Mouse (Mus musculus) lung, postnatal 0 days (tissue): ENCODE data around the gene Tmem150c. TPM values are rescaled to one million over a fixed set of nuclear protein-coding genes. Genes with fewer than 3 reads are reported as not detected.

Source experiments
- ATAC-seq: fragments of 200-750 bp; cut with Nextera tagmentation; 2 replicates; pipeline ENCODE4 v1.8.0; 2017; ENCODE audit warnings: moderate library complexity
- DNase-seq: peaks from one replicate; pipeline ENCODE4 v3.0.0-alpha.2; 2016; ENCODE audit warnings: low spot score
- H3K27ac ChIP-seq: fragments of 300-500 bp; sonication (generic); 2 replicates; pipeline ENCODE4 v1.5.1; 2014; ENCODE audit warnings: antibody characterized with exemption, mild to moderate bottlenecking, low read length, mixed read lengths
- H3K27me3 ChIP-seq: fragments of 300-500 bp; sonication (generic); replicated peaks from 2 replicates; pipeline ENCODE4 v1.6.1; 2014; ENCODE audit warnings: low read length, mixed read lengths; ENCODE audit not compliant: insufficient read depth
- H3K36me3 ChIP-seq: fragments of 300-500 bp; sonication (generic); 2 replicates; pipeline ENCODE4 v1.6.1; 2014; ENCODE audit warnings: low read length, mixed read lengths; ENCODE audit not compliant: insufficient read depth
- H3K4me1 ChIP-seq: fragments of 300-500 bp; sonication (generic); 2 replicates; pipeline ENCODE4 v1.6.1; 2014; ENCODE audit warnings: antibody characterized with exemption, low read depth, low read length, mixed read lengths; ENCODE audit not compliant: insufficient read depth
- H3K4me2 ChIP-seq: fragments of 300-500 bp; sonication (generic); replicated peaks from 2 replicates; pipeline ENCODE4 v1.6.1; 2014; ENCODE audit warnings: low read depth, mild to moderate bottlenecking, low read length, moderate library complexity, mixed read lengths
- H3K4me3 ChIP-seq: fragments of 300-500 bp; sonication (generic); 2 replicates; pipeline ENCODE4 v1.5.1; 2014; ENCODE audit warnings: low read depth, low read length
- H3K9ac ChIP-seq: fragments of 300-500 bp; sonication (generic); replicated peaks from 2 replicates; pipeline ENCODE4 v1.6.1; 2014; ENCODE audit warnings: low read depth, mild to moderate bottlenecking
- H3K9me3 ChIP-seq: fragments of 300-500 bp; sonication (generic); 2 replicates; pipeline ENCODE4 v1.6.1; 2016; ENCODE audit warnings: low read length, mixed read lengths
- CTCF ChIP-seq: IDR thresholded peaks from 2 replicates; pipeline ENCODE4 v1.5.1; 2016; ENCODE audit warnings: antibody characterized with exemption, mild to moderate bottlenecking
- EP300 ChIP-seq: IDR thresholded peaks from 2 replicates; pipeline ENCODE4 v1.6.1; 2016; ENCODE audit warnings: antibody characterized with exemption, mild to moderate bottlenecking, control low read depth
- WGBS: fragments of 180-500 bp; shearing (Covaris S2); extraction: QIAGEN DNeasy Blood & Tissue Kit; methylation state at CpG from one replicate; pipeline ENCODE4 v1.1.7; 2014; 5-methylcytosine and 5-hydroxymethylcytosine counted together
- polyA plus RNA-seq: library from polyadenylated mRNA; unstranded; fragments of >200 nt; fragmentation: Nextera tagmentation; extraction: Ambion mirVana; gene quantifications from 2 replicates; pipeline ENCODE4 v1.2.1, GENCODE M21; 2015

The Tmem150c gene
- polyA plus RNA-seq, 1 experiment from 2014 or later: 5.4 TPM

GRCm38 (mm10) chr5:100177547-100177946 lies 17.9 kb upstream of the Tmem150c start:
- H3K27me3 ChIP-seq: no peaks in the 10 kb centered on the region
- H3K36me3 ChIP-seq: no peaks in the 10 kb centered on the region
- H3K4me2 ChIP-seq: no peak overlapping the region
- 63% methylated on average over 3 of the region's 5 CpGs for WGBS
- no peak for TF ChIP-seq EP300
- no peak for TF ChIP-seq CTCF
- ATAC-seq: no peak
- DNase-seq: no peak
- H3K27ac ChIP-seq: no peak overlapping the region
- no peak overlapping the region for H3K9ac ChIP-seq
- no peaks in the 10 kb centered on the region for H3K4me1 ChIP-seq
- no peak overlapping the region for H3K4me3 ChIP-seq
- H3K9me3 ChIP-seq: no peaks in the 10 kb centered on the region

DNA sequence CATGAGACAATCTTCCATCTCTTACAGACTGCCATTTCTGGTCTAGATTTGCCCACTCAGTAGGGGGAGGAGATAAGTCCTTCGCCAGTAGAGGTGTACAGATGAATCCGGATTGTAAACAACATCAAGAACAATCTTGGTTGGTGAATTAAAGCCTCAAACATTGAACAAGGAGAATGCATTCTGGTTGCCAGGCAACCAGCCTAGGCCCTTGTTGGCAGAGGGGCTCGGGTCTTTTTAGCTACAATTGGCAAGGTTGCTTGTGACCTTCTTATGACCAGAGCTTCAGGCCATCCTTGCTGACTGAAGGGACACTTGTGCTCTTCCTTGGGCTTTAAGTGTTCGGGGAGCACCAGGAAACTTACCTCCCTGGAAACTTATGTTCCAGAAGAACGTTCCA lies 16.5 kb upstream of the Tmem150c start:
- H3K27me3 ChIP-seq: no peaks in the 10 kb centered on the region
- H3K36me3 ChIP-seq: no peaks in the 10 kb centered on the region
- no peaks in the 10 kb centered on the region for H3K9me3 ChIP-seq
- H3K27ac ChIP-seq: no peak overlapping the region
- no peak overlapping the region for H3K9ac ChIP-seq
- ATAC-seq (no peak), DNase-seq (no peak)
- 67% methylated on average over 5 of the region's 5 CpGs for WGBS
- H3K4me2 ChIP-seq: no peak overlapping the region
- H3K4me3 ChIP-seq: no peak overlapping the region
- TF ChIP-seq EP300 (no peak), CTCF (no peak)
- H3K4me1 ChIP-seq: no peaks in the 10 kb centered on the region

DNA sequence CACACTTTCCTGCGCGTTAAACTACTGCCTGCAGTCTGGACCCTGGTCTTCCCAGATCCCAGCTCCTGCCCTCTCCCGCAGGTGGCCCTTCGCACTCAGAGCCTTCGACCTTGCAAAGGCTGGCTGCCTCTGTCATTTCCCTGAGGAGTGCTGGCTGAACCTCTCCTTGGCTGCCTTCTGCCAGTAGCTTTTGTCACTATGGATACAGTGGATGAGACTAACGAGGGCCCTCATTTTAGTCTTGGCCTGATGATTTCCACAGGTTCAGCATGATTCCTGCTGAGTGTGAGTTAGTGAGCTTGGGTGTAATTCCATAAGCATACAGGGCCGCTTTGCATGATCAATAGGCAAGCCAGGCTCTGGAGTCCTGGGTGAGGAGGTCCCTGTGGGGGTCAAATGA lies 16.0 kb upstream of the Tmem150c start:
- Histone ChIP-seq H3K36me3 (no peaks in the 10 kb centered on the region), H3K4me2 (no peak overlapping the region), H3K9ac (no peak overlapping the region), H3K4me1 (no peaks in the 10 kb centered on the region), H3K9me3 (no peaks in the 10 kb centered on the region), H3K4me3 (no peak overlapping the region), H3K27me3 (no peaks in the 10 kb centered on the region), H3K27ac (no peak overlapping the region)
- ATAC-seq: no peak
- TF ChIP-seq CTCF (no peak), EP300 (no peak)
- no peak for DNase-seq
- 80% methylated on average over 7 of the region's 7 CpGs for WGBS

DNA sequence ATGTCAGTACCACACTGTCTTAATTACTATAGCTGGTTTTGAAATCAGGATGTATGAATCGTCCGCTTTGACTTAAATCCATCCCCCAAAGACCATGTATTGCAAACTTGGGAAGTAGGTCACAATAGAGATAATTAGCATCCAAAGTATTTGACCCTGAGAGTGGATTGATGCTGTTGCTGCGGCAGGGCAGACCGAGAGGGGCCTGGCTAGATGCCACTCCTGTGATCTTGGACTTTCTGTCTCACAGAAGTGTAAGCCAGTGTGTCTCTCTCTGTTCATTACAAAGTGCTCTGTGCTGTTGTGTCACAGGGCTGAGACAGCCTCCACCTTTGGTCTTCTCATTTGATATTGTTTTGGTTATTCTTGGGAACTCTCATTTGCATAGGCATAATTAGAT lies 12.5 kb upstream of the Tmem150c start:
- no peak for TF ChIP-seq EP300
- TF ChIP-seq CTCF: no peak
- H3K9me3 ChIP-seq: no peaks in the 10 kb centered on the region
- H3K27me3 ChIP-seq: no peaks in the 10 kb centered on the region
- H3K36me3 ChIP-seq: no peaks in the 10 kb centered on the region
- H3K4me2 ChIP-seq: no peak overlapping the region
- no peaks in the 10 kb centered on the region for H3K4me1 ChIP-seq
- DNase-seq (no peak), ATAC-seq (no peak)
- H3K9ac ChIP-seq: no peak overlapping the region
- H3K4me3 ChIP-seq: no peak overlapping the region
- H3K27ac ChIP-seq: no peak overlapping the region
- WGBS: 51% methylated on average over 4 of the region's 4 CpGs

- ATAC-seq (no peak), DNase-seq (peak; percentile 45)
- TF ChIP-seq CTCF: peak; percentile 70
- TF ChIP-seq EP300: no peak
These were observed 7.2 kb upstream of the Tmem150c start for GRCm38 (mm10) chr5:100166591-100167491.

GRCm38 (mm10) chr5:100163368-100163767 lies 3.8 kb upstream of the Tmem150c start:
- peak; percentile 79 for DNase-seq
- TF ChIP-seq EP300: no peak
- no peak for TF ChIP-seq CTCF
- Histone ChIP-seq H3K4me3 (no peak overlapping the region), H3K9me3 (no peaks in the 10 kb centered on the region), H3K27me3 (0 out of 2 replicates have a peak, but pooled peaks cover 4% of the 10 kb centered on the region), H3K27ac (no peak overlapping the region), H3K9ac (no peak overlapping the region), H3K4me2 (no peak overlapping the region), H3K36me3 (no peaks in the 10 kb centered on the region), H3K4me1 (no peaks in the 10 kb centered on the region)
- 43% methylated on average over 7 of the region's 7 CpGs for WGBS
- peak; percentile 43 for ATAC-seq

More at GRCm38 (mm10) chr5:100166591-100167491, 7.2 kb upstream of the Tmem150c start:
- WGBS: 53% methylated on average over 14 of the region's 14 CpGs
- no peak overlapping the region for H3K4me2 ChIP-seq
- H3K9me3 ChIP-seq: no peaks in the 10 kb centered on the region
- H3K9ac ChIP-seq: no peak overlapping the region
- H3K4me1 ChIP-seq: no peaks in the 10 kb centered on the region
- H3K27ac ChIP-seq: no peak overlapping the region
- H3K4me3 ChIP-seq: no peak overlapping the region
- H3K27me3 ChIP-seq: no peaks in the 10 kb centered on the region
- H3K36me3 ChIP-seq: no peaks in the 10 kb centered on the region
